Mouse (Mus musculus) kidney, adult 2 months (tissue): ENCODE results near the gene Eif2ak1.

Experiments used
- CTCF ChIP-seq: fragments of 200-500 bp; conservative IDR thresholded peaks from 2 replicates; pipeline ENCODE4 v1.5.1; 2011; ENCODE audit warnings: low read depth, mild to moderate bottlenecking, control low read depth, low read length, moderate library complexity, mixed read lengths; ENCODE audit not compliant: insufficient read depth, insufficient read length
- POLR2A ChIP-seq: fragments of 200-500 bp; IDR thresholded peaks from one replicate; pipeline ENCODE4 v1.6.1; 2011; ENCODE audit warnings: low read depth, low read length, control low read depth

DNA sequence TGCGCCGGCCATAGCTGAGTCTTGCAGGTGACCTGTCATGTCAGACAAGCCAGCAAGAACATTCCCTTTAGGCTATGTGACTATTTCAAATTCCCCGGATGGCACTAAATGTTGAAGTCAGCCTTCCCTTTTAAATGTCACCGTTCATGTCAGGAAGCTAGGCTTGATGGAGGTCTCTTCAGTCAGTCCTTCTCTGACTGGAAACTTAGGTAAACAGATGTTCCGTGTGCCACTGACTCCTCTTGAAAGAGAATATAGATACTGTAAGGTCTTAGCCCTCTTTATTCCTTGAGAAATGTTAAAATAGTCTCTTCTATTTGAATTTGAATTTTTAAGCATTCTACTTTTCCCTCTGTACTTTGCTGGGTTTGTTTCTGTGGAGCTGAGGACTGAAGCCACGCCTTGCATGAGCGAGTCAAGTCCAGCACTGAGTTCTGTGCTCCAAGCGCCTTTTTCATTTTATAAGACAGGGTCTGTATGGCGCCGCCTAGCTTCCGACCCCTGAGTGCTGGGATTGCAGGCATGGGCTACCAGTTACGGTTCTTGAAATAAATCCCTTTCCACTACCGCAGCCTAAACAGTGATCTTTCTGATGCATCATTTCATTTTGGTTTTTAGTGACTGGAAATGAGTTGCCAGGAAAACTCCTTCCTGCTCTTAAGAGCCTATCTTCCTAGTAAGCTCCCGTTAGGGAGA is 80.2 kb downstream of the Eif2ak1 start, which contains the start of gene Ankrd61:
- TF ChIP-seq CTCF (no peak), POLR2A (no peak)
